Mouse (Mus musculus) kidney, adult 18-20 months (tissue): ENCODE data around the gene Trpv1.

Experiments
- DNase-seq: peaks from one replicate; pipeline ENCODE4 v3.0.0; 2021

Trpv1 gene

GRCm38 (mm10) chr11:73235990-73236701 lies 2.1 kb downstream of the Trpv1 start:
- peak; percentile 45 for DNase-seq

- DNase-seq, result no peak
Observed at GRCm38 (mm10) chr11:73236731-73237130, 2.6 kb downstream of the Trpv1 start.

GRCm38 (mm10) chr11:73242199-73242598 lies 8.1 kb downstream of the Trpv1 start:
- no peak for DNase-seq

GRCm38 (mm10) chr11:73242777-73243176 lies 8.7 kb downstream of the Trpv1 start:
- DNase-seq, result no peak

GRCm38 (mm10) chr11:73257362-73257945 lies 23.4 kb downstream of the Trpv1 start:
- DNase-seq, result no peak

- DNase-seq, result no peak
Observed at GRCm38 (mm10) chr11:73258664-73259063, 24.6 kb downstream of the Trpv1 start.

GRCm38 (mm10) chr11:73260457-73260856 lies 26.4 kb downstream of the Trpv1 start:
- no peak for DNase-seq

- DNase-seq, result no peak
Observed at GRCm38 (mm10) chr11:73261385-73261784, 27.3 kb downstream of the Trpv1 start.

- DNase-seq, result no peak
Observed at GRCm38 (mm10) chr11:73267267-73267666, 33.2 kb downstream of the Trpv1 start, which contains the start of gene Trpv3. Gene Trpv3 (plus strand): TSS chr11:73267388.

GRCm38 (mm10) chr11:73274821-73275220 lies 40.7 kb downstream of the Trpv1 start:
- DNase-seq, result no peak

- DNase-seq, result no peak
Observed at GRCm38 (mm10) chr11:73280710-73281109, 46.6 kb downstream of the Trpv1 start.

GRCm38 (mm10) chr11:73281528-73282027 lies 47.5 kb downstream of the Trpv1 start:
- DNase-seq, result peak; percentile 66

GRCm38 (mm10) chr11:73283369-73283768 lies 49.3 kb downstream of the Trpv1 start:
- no peak for DNase-seq

GRCm38 (mm10) chr11:73283926-73284325 lies 49.8 kb downstream of the Trpv1 start:
- DNase-seq, result no peak

- no peak for DNase-seq
Observed at GRCm38 (mm10) chr11:73284351-73284750, 50.3 kb downstream of the Trpv1 start.

- no peak for DNase-seq
Observed at GRCm38 (mm10) chr11:73289621-73290020, 55.5 kb downstream of the Trpv1 start.

GRCm38 (mm10) chr11:73303123-73303522 lies 69.0 kb downstream of the Trpv1 start:
- DNase-seq, result no peak
